Mouse (Mus musculus) kidney, postnatal 36 days (tissue): Measurements from ENCODE around the gene C130074G19Rik.

ENCODE experiments used
- DNase-seq, 2 experiments: peaks; one replicate each; pipeline ENCODE4 v3.0.0; 2021 to 2022; ENCODE audit warnings: mixed read lengths in 2 of 2

The C130074G19Rik gene

GRCm38 (mm10) chr1:184873910-184874309, 9.1 kb downstream of the C130074G19Rik start:
- DNase-seq = peak in 1 of 2 experiments; percentile 45

DNA sequence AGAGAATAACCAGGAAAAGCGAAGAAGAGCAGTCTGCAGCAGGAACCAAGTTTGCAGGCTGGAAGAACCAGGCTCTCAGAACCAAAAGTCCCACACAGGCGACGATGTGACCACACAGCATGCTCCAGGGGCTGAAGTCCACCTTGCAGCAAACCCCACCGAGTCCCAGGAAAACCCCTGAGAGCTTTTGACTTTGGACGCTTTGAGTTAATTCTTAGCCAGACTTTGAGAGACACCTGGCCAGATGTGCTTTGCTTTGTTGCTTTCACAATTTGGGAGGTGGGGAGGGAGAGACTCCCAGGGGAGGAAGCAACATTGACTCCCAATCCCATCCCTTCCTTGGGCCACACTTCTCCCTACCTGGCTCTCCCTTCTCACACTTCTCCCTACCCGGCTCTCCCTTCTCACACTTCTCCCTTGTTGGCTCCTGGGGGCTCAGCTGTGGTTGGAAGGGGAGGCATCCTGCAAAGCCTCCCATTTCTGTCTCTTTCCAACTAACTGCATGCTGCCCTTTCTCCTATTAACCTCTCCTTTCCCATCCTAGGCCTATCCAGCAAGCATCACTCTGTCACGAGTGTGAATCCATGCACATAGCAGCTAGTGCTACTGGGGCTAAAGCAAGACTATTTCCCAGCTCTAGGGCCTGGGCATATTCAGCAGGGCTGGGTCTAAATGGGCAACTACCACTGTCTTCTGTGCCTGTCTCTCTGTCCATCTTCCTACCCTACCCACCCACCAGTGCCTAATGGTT, 10.8 kb downstream of the C130074G19Rik start:
- DNase-seq = peak; percentile 77 to 85

DNA sequence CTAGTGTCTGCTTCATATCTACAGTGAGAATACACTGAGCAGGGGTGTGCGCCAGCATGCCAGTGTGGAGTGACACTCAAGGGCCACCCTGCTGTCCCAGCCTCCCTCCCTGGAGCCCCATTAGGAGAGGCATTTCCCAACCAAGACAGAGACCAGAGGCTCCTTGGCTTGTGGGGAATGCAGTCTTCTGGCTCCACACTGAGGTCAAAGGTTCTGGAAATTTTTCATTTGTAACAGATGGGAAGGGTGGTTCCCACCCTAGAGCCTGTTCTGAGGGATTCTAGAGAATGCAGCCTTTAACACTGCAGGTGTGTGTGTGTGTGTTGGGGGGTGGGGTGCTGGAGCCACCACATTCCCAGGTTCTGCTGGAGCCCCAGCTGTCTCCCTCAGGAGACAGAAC, 11.5 kb downstream of the C130074G19Rik start:
- peak; percentile 63 to 80 for DNase-seq

- DNase-seq = peak in 1 of 2 experiments; percentile 71
Observed at GRCm38 (mm10) chr1:184870646-184871385, 12.2 kb downstream of the C130074G19Rik start.

GRCm38 (mm10) chr1:184869939-184870565, 13.0 kb downstream of the C130074G19Rik start:
- DNase-seq = peak; percentile 92 to 93

DNA sequence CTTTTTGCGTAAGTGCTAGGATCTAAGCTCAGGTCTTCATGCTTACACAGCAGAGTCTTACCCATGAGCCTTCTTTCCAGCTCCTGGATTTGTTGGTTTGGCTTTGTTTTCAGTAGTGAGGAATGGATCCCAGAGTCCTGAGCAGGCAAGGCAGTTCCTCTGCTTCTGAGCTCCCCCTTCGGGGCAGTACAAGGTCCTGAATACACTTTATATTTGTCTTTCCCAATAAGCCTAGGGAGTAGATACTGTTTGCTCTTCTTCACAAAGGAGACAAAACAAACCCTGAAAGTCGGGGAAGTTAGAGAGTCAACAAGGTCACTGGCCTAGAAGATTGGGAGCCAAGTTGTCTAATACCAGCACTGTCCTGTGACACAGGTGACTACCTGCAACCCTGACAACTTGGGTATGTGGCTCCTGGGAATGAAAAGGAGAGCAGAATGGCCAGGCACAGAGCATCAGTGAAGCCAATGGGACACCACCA, 15.3 kb downstream of the C130074G19Rik start:
- DNase-seq = no peak

DNA sequence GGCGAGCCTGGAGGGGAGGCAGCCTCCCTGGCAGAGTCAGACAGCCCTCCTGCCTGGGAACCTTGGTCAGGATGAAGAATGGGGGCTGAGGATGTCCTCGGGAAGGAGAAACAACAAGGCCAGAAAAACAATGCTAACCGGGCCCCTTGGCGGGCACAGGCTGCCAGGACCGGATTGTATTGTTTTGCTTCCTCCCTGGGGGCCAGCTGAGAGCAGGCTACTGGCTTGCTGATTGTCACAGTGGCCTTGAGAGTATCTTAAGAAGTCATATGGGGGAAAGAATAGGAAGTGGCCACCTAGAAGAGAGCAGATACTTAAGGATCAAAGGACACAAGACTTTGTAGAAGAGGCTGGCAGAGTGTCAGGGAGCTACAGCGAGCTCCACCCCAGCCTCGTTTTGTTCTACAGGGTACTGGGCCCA, 18.6 kb downstream of the C130074G19Rik start:
- DNase-seq = peak; percentile 60 to 65

DNA sequence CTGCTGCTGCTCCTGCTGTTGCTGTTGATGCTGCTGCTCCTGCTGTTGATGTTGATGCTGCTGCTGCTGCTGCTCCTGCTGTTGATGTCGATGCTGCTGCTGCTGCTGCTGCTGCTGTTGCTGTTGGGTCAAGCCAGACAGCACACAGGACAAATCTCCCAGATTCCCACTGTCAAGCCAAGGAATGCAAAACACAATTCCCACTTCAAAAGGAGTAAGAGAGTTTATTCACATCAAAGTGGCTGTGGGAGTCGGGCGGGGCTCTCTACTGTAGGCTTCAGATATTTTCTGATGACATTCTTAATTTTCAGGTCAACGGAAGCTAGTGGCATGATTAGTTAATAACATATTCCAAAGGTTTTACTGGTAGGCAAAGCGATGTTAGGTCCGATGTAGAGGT, 20.4 kb downstream of the C130074G19Rik start:
- DNase-seq = no peak

- no peak for DNase-seq
Observed at GRCm38 (mm10) chr1:184861551-184861950, 21.5 kb downstream of the C130074G19Rik start.

DNA sequence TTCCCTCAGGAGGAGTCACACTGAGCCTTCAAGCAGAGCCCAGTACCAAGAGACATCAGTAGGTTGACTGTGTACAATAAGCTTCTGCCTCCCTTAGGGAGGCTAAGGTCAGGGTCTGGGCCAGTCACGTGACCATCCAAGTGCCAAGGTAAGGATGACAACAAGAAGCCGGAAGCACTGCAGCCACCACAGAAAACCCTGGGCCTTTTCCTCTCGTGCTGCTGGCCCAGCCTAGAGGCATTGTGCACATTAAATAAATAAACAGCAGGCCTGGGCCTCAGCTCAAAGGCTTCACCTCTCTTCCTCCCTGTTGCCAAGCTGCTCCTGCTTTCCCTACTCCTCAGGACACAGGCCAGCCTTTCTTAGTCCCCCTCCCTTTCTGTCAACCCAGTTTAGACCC, 22.7 kb downstream of the C130074G19Rik start:
- DNase-seq = peak in 1 of 2 experiments; percentile 42

- peak; percentile 58 to 79 for DNase-seq
Observed at GRCm38 (mm10) chr1:184858253-184858652, 24.8 kb downstream of the C130074G19Rik start.

GRCm38 (mm10) chr1:184857216-184857615, 25.8 kb downstream of the C130074G19Rik start:
- DNase-seq = no peak

DNA sequence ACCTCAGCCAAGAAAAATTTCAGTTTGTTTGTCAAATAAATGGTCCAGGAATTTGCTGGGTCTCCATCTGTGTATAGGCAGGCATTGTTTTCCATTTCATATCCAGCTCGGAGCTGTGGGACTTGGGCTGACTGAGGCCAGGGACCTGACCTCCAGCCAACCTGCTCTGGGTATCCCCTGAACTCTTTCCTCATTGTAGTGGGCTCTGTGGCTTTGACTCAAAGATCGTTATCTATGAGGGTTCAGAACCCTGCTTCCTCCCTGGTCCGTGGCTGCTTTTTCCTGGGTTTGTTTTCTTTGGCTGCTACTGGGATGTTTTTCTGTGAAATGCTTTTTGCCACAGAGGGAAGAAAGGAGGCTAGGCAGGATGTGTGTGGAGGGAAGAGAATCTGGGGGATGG, 29.1 kb downstream of the C130074G19Rik start:
- DNase-seq = no peak

- peak; percentile 89 for DNase-seq
Observed at GRCm38 (mm10) chr1:184853339-184853738, 29.7 kb downstream of the C130074G19Rik start.

DNA sequence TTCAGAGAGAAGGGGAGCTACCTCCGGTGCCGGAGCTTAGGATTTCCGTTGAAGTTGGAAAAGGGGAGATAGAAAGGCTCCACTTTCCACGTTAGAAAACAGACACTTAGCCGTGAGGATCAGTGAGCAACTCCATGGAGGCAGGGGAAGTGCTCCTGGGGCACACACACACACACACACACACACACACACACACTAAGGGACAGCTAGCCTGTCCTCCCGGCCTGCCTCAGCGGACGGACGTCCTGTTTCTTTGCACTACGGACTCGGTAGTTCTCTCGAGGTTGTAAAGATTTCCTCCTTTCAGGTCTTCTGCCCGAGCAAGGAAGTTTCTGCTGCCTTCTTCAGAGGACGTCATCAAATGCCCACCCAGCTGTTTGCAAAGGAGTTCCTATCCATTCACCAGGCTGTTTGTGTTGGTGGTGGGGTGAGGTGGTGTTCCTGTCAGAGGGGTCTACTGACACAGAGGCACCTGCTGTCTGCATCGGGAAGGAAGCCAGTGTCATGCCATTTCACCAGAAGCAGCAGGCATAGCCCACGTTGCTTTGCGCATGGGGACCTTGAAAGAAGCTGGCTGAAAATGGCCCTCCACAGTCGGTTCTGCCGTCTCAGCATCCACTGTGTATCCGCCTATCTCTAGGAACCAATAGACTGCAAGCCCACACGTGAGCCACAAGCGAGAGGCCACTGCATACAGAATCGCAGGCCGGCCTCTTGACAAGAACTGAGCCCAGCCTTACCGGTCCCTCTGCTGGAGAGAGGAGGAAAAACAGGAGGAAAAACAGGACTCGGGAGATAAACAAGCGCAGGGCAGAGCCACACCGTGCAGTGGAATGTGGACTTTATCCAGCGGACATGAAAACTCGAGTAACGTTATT, 31.0 kb downstream of the C130074G19Rik start:
- peak; percentile 91 to 98 for DNase-seq

DNA sequence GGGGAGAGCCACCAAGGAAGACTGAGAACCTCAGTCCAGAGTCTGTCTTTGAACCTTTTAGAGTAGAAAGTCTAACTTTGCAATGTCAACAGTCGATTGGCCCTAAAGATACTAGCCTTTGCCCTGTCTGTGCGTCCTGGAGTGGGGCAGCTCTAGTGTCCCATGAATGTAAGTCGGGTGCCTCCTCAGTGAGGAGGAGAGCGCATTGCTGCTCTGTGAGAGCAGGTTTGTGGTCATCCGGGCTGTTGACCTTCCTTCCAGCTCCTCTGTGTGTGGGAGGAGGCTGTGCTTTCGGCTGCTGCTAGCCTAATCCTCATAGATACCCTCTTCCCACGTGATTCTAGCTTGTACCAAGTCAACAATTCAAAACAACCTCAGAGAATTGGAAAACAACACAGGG, 31.9 kb downstream of the C130074G19Rik start:
- peak; percentile 68 to 79 for DNase-seq

- DNase-seq = no peak
Observed at GRCm38 (mm10) chr1:184846973-184847372, 36.0 kb downstream of the C130074G19Rik start.

GRCm38 (mm10) chr1:184846092-184846750, 36.8 kb downstream of the C130074G19Rik start, which contains the start of gene Marc2:
TSS of gene Marc2 (minus strand) at chr1:184846451.
- DNase-seq = peak in 1 of 2 experiments; percentile 73

- DNase-seq = peak; percentile 93 to 96
Observed at GRCm38 (mm10) chr1:184845111-184846071, 37.6 kb downstream of the C130074G19Rik start.
